Mouse (Mus musculus) embryonic facial prominence, embryonic 15.5 days (tissue): ENCODE measurements around the gene Slamf9. TPM values are rescaled to one million over a fixed set of nuclear protein-coding genes. Genes with fewer than 3 reads are reported as not detected.

Experiments used
- ATAC-seq: fragments of 200-750 bp; cut with Nextera tagmentation; 2 replicates; pipeline ENCODE4 v1.8.0; 2017; ENCODE audit warnings: low read depth, moderate TSS enrichment; ENCODE audit not compliant: insufficient number of reproducible peaks, low FRiP score, low TSS enrichment
- H3K27ac ChIP-seq: fragments of 300-500 bp; sonication (generic); replicated peaks from 2 replicates; pipeline ENCODE4 v1.5.1; 2015; ENCODE audit warnings: mild to moderate bottlenecking, inconsistent platforms
- H3K27me3 ChIP-seq: fragments of 300-500 bp; sonication (generic); 2 replicates; pipeline ENCODE4 v1.6.1; 2015; ENCODE audit warnings: inconsistent platforms
- H3K36me3 ChIP-seq: fragments of 300-500 bp; sonication (generic); 2 replicates; pipeline ENCODE4 v1.6.1; 2015; ENCODE audit warnings: mild to moderate bottlenecking, inconsistent platforms
- H3K4me1 ChIP-seq: fragments of 300-500 bp; sonication (generic); 2 replicates; pipeline ENCODE4 v1.6.1; 2015; ENCODE audit warnings: inconsistent platforms
- H3K4me2 ChIP-seq: fragments of 300-500 bp; sonication (generic); replicated peaks from 2 replicates; pipeline ENCODE4 v1.6.1; 2015; ENCODE audit warnings: mild to moderate bottlenecking, inconsistent platforms
- H3K4me3 ChIP-seq: fragments of 300-500 bp; sonication (generic); replicated peaks from 2 replicates; pipeline ENCODE4 v1.5.1; 2015; ENCODE audit warnings: mild to moderate bottlenecking, inconsistent platforms
- H3K9ac ChIP-seq: fragments of 300-500 bp; sonication (generic); 2 replicates; pipeline ENCODE4 v1.6.1; 2015; ENCODE audit warnings: inconsistent platforms
- H3K9me3 ChIP-seq: fragments of 300-500 bp; sonication (generic); replicated peaks from 2 replicates; pipeline ENCODE4 v1.6.1; 2016; ENCODE audit warnings: inconsistent platforms
- WGBS: fragments of 180-500 bp; shearing (Covaris S2); methylation state at CpG from one replicate; pipeline ENCODE4 v1.1.7; 2015; 5-methylcytosine and 5-hydroxymethylcytosine counted together
- polyA plus RNA-seq: library from polyadenylated mRNA; unstranded; fragments of >200 nt; fragmentation: Nextera tagmentation; extraction: Ambion mirVana; gene quantifications from 2 replicates; pipeline ENCODE4 v1.2.1, GENCODE M21; 2015

Gene Slamf9
- polyA plus RNA-seq, 1 experiment from 2014 or later = 0.85 TPM

- no peak overlapping the region for H3K4me2 ChIP-seq
- H3K4me3 ChIP-seq = no peak overlapping the region
- 60% methylated on average over 8 of the region's 8 CpGs for WGBS
- H3K27me3 ChIP-seq = no peaks in the 10 kb centered on the region
- H3K4me1 ChIP-seq = peaks cover 62% of the 10 kb centered on the region
- no peak overlapping the region for H3K9ac ChIP-seq
- no peak for ATAC-seq
- H3K9me3 ChIP-seq = no peaks in the 10 kb centered on the region
- H3K36me3 ChIP-seq = peaks cover 31% of the 10 kb centered on the region
- H3K27ac ChIP-seq = no peak overlapping the region
Observed at GRCm38 (mm10) chr1:172504756-172505155, 29.6 kb downstream of the Slamf9 start.

- H3K4me2 ChIP-seq = no peak overlapping the region
- WGBS = 38% methylated on average over 5 of the region's 5 CpGs
- H3K27ac ChIP-seq = 0 out of 2 replicates have a peak overlapping the region, but pooled peaks have one; percentile 4
- H3K27me3 ChIP-seq = no peaks in the 10 kb centered on the region
- H3K9ac ChIP-seq = no peak overlapping the region
- ATAC-seq = peak; percentile 71
- H3K4me3 ChIP-seq = no peak overlapping the region
- H3K36me3 ChIP-seq = peaks cover 31% of the 10 kb centered on the region
- H3K9me3 ChIP-seq = no peaks in the 10 kb centered on the region
- peaks cover 41% of the 10 kb centered on the region for H3K4me1 ChIP-seq
Observed at GRCm38 (mm10) chr1:172507001-172507400, 31.8 kb downstream of the Slamf9 start.

DNA sequence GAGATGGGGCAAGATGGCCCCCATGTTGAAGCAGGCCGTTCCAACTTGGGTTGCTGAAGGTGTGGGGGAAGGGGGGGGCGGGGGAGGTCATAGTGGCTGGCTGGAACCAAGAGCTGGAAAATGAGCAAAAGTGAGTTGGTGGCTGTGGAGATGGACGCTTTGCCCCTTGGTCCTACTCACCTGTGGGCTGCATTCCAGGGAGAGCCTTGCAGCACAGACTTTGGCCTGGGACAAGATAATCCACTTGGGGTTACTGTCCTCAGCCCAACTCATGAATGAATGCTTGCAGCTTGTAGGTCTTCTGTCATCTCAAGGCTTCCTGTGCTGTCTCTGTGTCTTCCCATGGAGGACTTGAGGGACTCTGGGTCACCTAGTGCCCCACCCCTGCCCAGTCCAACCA lies 32.5 kb downstream of the Slamf9 start:
- 82% methylated on average over 3 of the region's 3 CpGs for WGBS
- no peak overlapping the region for H3K4me3 ChIP-seq
- H3K9me3 ChIP-seq = no peaks in the 10 kb centered on the region
- H3K27me3 ChIP-seq = no peaks in the 10 kb centered on the region
- no peak for ATAC-seq
- no peak overlapping the region for H3K27ac ChIP-seq
- H3K9ac ChIP-seq = no peak overlapping the region
- H3K4me1 ChIP-seq = peaks cover 34% of the 10 kb centered on the region
- no peak overlapping the region for H3K4me2 ChIP-seq
- H3K36me3 ChIP-seq = peaks cover 31% of the 10 kb centered on the region

DNA sequence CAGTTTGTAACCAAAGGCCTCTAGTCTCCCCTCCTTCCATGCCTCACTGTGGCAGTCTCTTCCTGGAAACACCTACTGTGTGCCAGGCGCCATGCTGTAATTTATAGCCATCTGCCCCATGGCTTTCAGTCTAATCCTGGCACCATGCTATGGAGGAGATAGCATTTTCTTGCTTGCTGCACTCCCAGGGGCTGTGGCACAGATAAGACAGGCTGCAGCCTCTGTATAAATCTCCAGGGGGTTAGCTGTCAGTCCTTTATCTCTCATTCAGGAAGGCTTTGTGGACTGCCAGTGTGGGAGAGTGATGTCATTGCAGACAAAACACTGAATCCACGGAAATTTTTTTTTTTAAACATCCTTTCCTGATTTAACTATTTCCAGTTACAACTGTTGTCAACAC lies 33.0 kb downstream of the Slamf9 start:
- Histone ChIP-seq H3K9me3 (no peaks in the 10 kb centered on the region), H3K36me3 (peaks cover 31% of the 10 kb centered on the region), H3K4me2 (no peak overlapping the region), H3K27ac (no peak overlapping the region), H3K27me3 (no peaks in the 10 kb centered on the region), H3K4me3 (no peak overlapping the region), H3K4me1 (peaks cover 29% of the 10 kb centered on the region), H3K9ac (no peak overlapping the region)
- no peak for ATAC-seq
- 61% methylated on average over 2 of the region's 2 CpGs for WGBS

DNA sequence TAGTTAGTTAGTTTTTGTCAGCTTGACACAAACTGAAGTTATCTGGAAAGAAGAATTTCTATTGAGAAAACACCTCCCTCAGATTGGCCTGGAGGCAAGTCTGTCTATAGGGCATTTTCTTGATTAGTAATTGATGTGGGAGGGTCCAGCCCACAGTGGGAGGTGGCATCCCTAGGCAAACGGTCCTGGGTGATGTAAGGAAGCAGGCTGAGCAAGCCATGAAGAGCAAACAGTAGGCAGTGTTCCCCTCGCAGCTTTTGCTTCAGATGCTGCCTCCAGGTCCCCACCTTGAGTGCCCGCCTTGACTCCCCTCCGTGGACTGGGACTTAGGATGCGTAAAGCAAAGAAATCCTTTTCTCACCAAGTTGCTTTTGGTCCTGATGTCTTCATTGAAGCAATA lies 34.1 kb downstream of the Slamf9 start:
- 71% methylated on average over 5 of the region's 5 CpGs for WGBS
- no peak for ATAC-seq
- Histone ChIP-seq H3K27ac (no peak overlapping the region), H3K9ac (no peak overlapping the region), H3K27me3 (no peaks in the 10 kb centered on the region), H3K4me3 (no peak overlapping the region), H3K4me2 (no peak overlapping the region), H3K36me3 (peaks cover 31% of the 10 kb centered on the region), H3K4me1 (peaks cover 26% of the 10 kb centered on the region), H3K9me3 (no peaks in the 10 kb centered on the region)

- H3K9ac ChIP-seq = no peak overlapping the region
- peaks cover 31% of the 10 kb centered on the region for H3K36me3 ChIP-seq
- no peak overlapping the region for H3K27ac ChIP-seq
- H3K9me3 ChIP-seq = no peaks in the 10 kb centered on the region
- H3K4me2 ChIP-seq = no peak overlapping the region
- ATAC-seq = no peak
- no peak overlapping the region for H3K4me3 ChIP-seq
- H3K27me3 ChIP-seq = no peaks in the 10 kb centered on the region
- WGBS = 37% methylated on average over 8 of the region's 8 CpGs
- H3K4me1 ChIP-seq = peaks cover 22% of the 10 kb centered on the region
Observed at GRCm38 (mm10) chr1:172509983-172510382, 34.8 kb downstream of the Slamf9 start.

GRCm38 (mm10) chr1:172510421-172510972 lies 35.3 kb downstream of the Slamf9 start:
- 29% methylated on average over 13 of the region's 13 CpGs for WGBS
- peaks cover 26% of the 10 kb centered on the region for H3K36me3 ChIP-seq
- no peak overlapping the region for H3K4me2 ChIP-seq
- H3K9me3 ChIP-seq = no peaks in the 10 kb centered on the region
- H3K4me3 ChIP-seq = no peak overlapping the region
- no peak overlapping the region for H3K9ac ChIP-seq
- 0 out of 2 replicates have a peak overlapping the region, but pooled peaks have one; percentile 17 for H3K27ac ChIP-seq
- no peak for ATAC-seq
- H3K4me1 ChIP-seq = peaks cover 20% of the 10 kb centered on the region
- H3K27me3 ChIP-seq = no peaks in the 10 kb centered on the region

DNA sequence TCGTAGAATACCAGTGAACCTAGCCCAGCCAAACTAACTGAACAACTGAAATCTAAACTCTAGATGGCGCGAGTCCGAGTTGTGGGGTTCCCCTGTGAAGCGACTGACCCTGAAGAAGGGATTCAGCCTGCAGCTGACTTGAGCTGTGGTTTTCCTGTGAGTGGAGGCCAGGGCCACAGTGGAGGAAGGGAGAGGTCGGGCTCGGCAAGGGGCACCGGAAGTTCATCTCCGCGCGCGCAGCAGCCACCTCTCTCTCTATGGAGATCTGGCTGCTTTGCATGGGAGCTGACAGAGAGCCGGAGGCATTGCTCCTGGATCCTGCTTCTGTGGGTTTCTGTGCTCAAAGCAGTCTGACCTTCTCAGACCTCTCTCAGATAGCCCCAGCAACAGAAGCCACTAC lies 37.8 kb downstream of the Slamf9 start:
- no peaks in the 10 kb centered on the region for H3K27me3 ChIP-seq
- no peak overlapping the region for H3K9ac ChIP-seq
- peaks cover 3% of the 10 kb centered on the region; the same call in 1 of the 2 replicates for H3K36me3 ChIP-seq
- H3K27ac ChIP-seq = no peak overlapping the region
- H3K4me1 ChIP-seq = 0 out of 2 replicates have a peak, but pooled peaks cover 7% of the 10 kb centered on the region
- 29% methylated on average over 13 of the region's 13 CpGs for WGBS
- no peak overlapping the region for H3K4me3 ChIP-seq
- H3K9me3 ChIP-seq = no peaks in the 10 kb centered on the region
- no peak for ATAC-seq
- no peak overlapping the region for H3K4me2 ChIP-seq

DNA sequence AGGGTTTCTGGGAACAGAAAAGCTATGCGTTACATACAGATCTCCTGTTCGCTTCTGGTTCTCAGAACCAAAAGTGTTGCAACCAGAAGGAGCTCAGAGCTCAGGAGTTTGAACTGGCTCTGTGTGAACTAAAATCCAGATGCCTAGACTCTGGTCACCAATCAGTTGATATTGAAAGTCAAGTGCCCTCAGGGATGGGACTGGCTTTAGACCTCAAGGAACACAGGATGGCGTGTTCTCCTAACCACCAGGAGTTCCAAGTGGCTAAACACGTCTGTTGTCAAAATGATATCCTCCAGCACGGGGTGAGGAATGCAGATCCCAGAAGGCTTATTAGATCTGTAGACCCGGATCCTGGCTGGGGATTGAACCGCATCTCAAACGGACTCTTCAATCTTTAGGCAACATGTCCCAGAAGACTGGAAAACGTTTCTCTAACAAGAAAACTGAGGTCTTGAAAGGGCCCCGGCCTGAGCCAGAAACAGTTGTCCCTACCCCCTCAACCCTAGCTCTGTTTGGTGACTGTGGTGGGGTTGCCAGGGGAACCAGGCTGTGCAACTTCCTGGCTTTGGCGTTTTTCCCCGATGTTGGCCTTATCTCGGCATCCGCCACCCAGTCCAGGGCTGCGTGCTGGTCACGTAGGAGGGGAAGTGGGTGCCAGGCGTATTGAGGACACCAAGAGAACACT lies 38.5 kb downstream of the Slamf9 start:
- H3K4me3 ChIP-seq = no peak overlapping the region
- 71% methylated on average over 17 of the region's 17 CpGs for WGBS
- H3K9ac ChIP-seq = no peak overlapping the region
- H3K27ac ChIP-seq = peak overlapping the region; percentile 34; the same call in 1 of the 2 replicates
- no peak for ATAC-seq
- no peaks in the 10 kb centered on the region for H3K36me3 ChIP-seq
- H3K27me3 ChIP-seq = no peaks in the 10 kb centered on the region
- H3K9me3 ChIP-seq = no peaks in the 10 kb centered on the region
- H3K4me1 ChIP-seq = 0 out of 2 replicates have a peak, but pooled peaks cover 7% of the 10 kb centered on the region
- H3K4me2 ChIP-seq = no peak overlapping the region

- Histone ChIP-seq H3K9me3 (no peaks in the 10 kb centered on the region), H3K4me1 (0 out of 2 replicates have a peak, but pooled peaks cover 7% of the 10 kb centered on the region), H3K4me3 (no peak overlapping the region), H3K9ac (no peak overlapping the region), H3K27me3 (no peaks in the 10 kb centered on the region), H3K4me2 (no peak overlapping the region), H3K27ac (peak overlapping the region; percentile 34; the same call in 1 of the 2 replicates), H3K36me3 (no peaks in the 10 kb centered on the region)
- no peak for ATAC-seq
- 73% methylated on average over 4 of the region's 4 CpGs for WGBS
Observed at GRCm38 (mm10) chr1:172514213-172514529, 39.0 kb downstream of the Slamf9 start.

GRCm38 (mm10) chr1:172514551-172515268 lies 39.6 kb downstream of the Slamf9 start:
- 70% methylated on average over 7 of the region's 7 CpGs for WGBS
- Histone ChIP-seq H3K36me3 (no peaks in the 10 kb centered on the region), H3K4me3 (no peak overlapping the region), H3K4me2 (no peak overlapping the region), H3K9me3 (no peaks in the 10 kb centered on the region), H3K27me3 (no peaks in the 10 kb centered on the region), H3K4me1 (0 out of 2 replicates have a peak, but pooled peaks cover 7% of the 10 kb centered on the region), H3K9ac (no peak overlapping the region), H3K27ac (0 out of 2 replicates have a peak overlapping the region, but pooled peaks have one; percentile 34)
- no peak for ATAC-seq
